Mouse (Mus musculus) liver, embryonic 13.5 days (tissue): ENCODE results near the gene Pagr1a. TPM values are rescaled to one million over a fixed set of nuclear protein-coding genes. Genes with fewer than 3 reads are reported as not detected.
A peak's percentile ranks its signal among the peaks of the same experiment; 100 is the strongest.

Source experiments
- ATAC-seq: fragments of 200-750 bp; cut with Nextera tagmentation; 2 replicates; pipeline ENCODE4 v1.8.0; 2017; ENCODE audit warnings: low read depth, mild to moderate bottlenecking, moderate number of reproducible peaks, moderate library complexity
- DNase-seq: peaks from one replicate; pipeline ENCODE4 v3.0.0; 2022
- H3K27ac ChIP-seq: fragments of 300-500 bp; sonication (generic); 2 replicates; pipeline ENCODE4 v1.5.1; 2015; ENCODE audit warnings: moderate library complexity, mild to moderate bottlenecking, inconsistent platforms
- H3K27me3 ChIP-seq: fragments of 300-500 bp; sonication (generic); 2 replicates; pipeline ENCODE4 v1.6.1; 2015; ENCODE audit warnings: mild to moderate bottlenecking, inconsistent platforms
- H3K36me3 ChIP-seq: fragments of 300-500 bp; sonication (generic); 2 replicates; pipeline ENCODE4 v1.6.1; 2015; ENCODE audit warnings: mild to moderate bottlenecking, inconsistent platforms
- H3K4me1 ChIP-seq: fragments of 300-500 bp; sonication (generic); replicated peaks from 2 replicates; pipeline ENCODE4 v1.6.1; 2015; ENCODE audit warnings: inconsistent platforms
- H3K4me2 ChIP-seq: fragments of 300-500 bp; sonication (generic); 2 replicates; pipeline ENCODE4 v1.6.1; 2015; ENCODE audit warnings: inconsistent platforms, mild to moderate bottlenecking, moderate library complexity
- H3K4me3 ChIP-seq: fragments of 300-500 bp; sonication (generic); replicated peaks from 2 replicates; pipeline ENCODE4 v1.5.1; 2015; ENCODE audit warnings: mild to moderate bottlenecking, inconsistent platforms
- H3K9ac ChIP-seq: fragments of 300-500 bp; sonication (generic); 2 replicates; pipeline ENCODE4 v1.6.1; 2015; ENCODE audit warnings: mild to moderate bottlenecking, inconsistent platforms
- H3K9me3 ChIP-seq: fragments of 300-500 bp; sonication (generic); replicated peaks from 2 replicates; pipeline ENCODE4 v1.6.1; 2016; ENCODE audit warnings: inconsistent platforms
- WGBS: fragments of 180-500 bp; shearing (Covaris S2); methylation state at CpG from one replicate; pipeline ENCODE4 v1.1.7; 2015; ENCODE audit not compliant: insufficient replicate concordance; 5-methylcytosine and 5-hydroxymethylcytosine counted together
- polyA plus RNA-seq: library from polyadenylated mRNA; unstranded; fragments of >200 nt; fragmentation: Nextera tagmentation; extraction: Ambion mirVana; gene quantifications from 2 replicates; pipeline ENCODE4 v1.2.1, GENCODE M21; 2015

Gene Pagr1a
- polyA plus RNA-seq, 1 experiment from 2014 or later: 50.1 TPM

DNA sequence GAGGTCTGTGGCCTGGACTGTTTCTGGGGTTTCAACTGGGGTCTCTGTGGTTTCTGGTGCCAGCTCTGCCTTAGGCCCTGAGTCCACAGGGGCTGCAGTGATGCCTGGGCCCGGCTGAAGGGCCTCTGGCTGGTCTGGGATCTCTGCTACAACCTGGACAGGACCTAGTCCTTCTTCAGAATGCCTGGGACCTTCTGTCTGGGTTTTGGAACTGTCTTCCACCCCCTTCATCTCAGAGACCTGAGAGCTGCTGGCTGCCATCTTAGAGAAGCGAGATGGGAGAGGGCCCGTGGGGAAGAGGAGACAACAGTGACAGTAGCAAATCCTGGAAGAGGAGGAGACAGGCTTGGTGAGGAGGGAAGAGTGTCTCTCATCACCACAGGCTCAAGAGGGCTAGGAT, 2.9 kb upstream of the Pagr1a start:
- Histone ChIP-seq H3K4me3 (peak overlapping the region; percentile 44; the same call in 1 of the 2 replicates), H3K36me3 (peaks cover 43% of the 10 kb centered on the region), H3K9me3 (no peaks in the 10 kb centered on the region), H3K27ac (peak overlapping the region; percentile 32; the same call in 1 of the 2 replicates), H3K4me2 (peak overlapping the region; percentile 99), H3K4me1 (peaks cover 85% of the 10 kb centered on the region), H3K27me3 (no peaks in the 10 kb centered on the region), H3K9ac (no peak overlapping the region)
- no peak for ATAC-seq
- WGBS: 50% methylated on average over 3 of the region's 3 CpGs
- no peak for DNase-seq

GRCm38 (mm10) chr7:127019306-127019960, 2.3 kb upstream of the Pagr1a start:
- no peak for DNase-seq
- ATAC-seq: no peak
- Histone ChIP-seq H3K4me1 (peaks cover 85% of the 10 kb centered on the region), H3K9me3 (no peaks in the 10 kb centered on the region), H3K27ac (no peak overlapping the region), H3K9ac (no peak overlapping the region), H3K36me3 (peaks cover 42% of the 10 kb centered on the region), H3K27me3 (no peaks in the 10 kb centered on the region), H3K4me3 (no peak overlapping the region), H3K4me2 (peak overlapping the region; percentile 99; the same call in 1 of the 2 replicates)
- 73% methylated on average over 14 of the region's 14 CpGs for WGBS

- H3K4me3 ChIP-seq: no peak overlapping the region
- DNase-seq: no peak
Measured at GRCm38 (mm10) chr7:127018416-127019305, 1.5 kb upstream of the Pagr1a start.

DNA sequence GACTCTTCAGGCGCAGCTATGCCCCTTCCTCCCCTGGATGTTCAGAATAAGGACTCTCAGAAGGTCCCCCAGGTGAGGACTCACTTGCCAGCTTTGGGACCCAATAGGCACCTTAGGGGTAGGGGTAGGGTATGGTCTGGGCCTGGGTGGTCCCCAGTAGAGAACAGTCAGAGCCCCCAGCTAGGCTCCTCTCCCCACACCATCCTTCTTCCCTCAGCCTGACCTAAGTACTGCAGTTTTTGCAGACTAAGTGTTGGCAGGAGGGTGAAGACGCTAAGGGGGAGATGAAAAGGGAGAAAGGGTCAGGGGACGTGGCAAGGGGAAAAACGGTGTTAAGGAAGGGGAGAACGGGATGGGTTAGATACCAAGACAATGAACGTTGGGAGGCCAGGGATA, 796 bp upstream of the Pagr1a start:
- 0 out of 2 replicates have a peak overlapping the region, but pooled peaks have one; percentile 19 for H3K4me2 ChIP-seq

More at GRCm38 (mm10) chr7:127018416-127019305, 1.5 kb upstream of the Pagr1a start:
- no peak for ATAC-seq
- 79% methylated on average over 15 of the region's 15 CpGs for WGBS
- peak overlapping the region; percentile 56 for H3K27ac ChIP-seq
- 0 out of 2 replicates have a peak overlapping the region, but pooled peaks have one; percentile 19 for H3K4me2 ChIP-seq
- peaks cover 34% of the 10 kb centered on the region for H3K36me3 ChIP-seq
- H3K27me3 ChIP-seq: no peaks in the 10 kb centered on the region
- peaks cover 85% of the 10 kb centered on the region for H3K4me1 ChIP-seq
- H3K9me3 ChIP-seq: no peaks in the 10 kb centered on the region
- peak overlapping the region; percentile 48; the same call in 1 of the 2 replicates for H3K9ac ChIP-seq

DNA sequence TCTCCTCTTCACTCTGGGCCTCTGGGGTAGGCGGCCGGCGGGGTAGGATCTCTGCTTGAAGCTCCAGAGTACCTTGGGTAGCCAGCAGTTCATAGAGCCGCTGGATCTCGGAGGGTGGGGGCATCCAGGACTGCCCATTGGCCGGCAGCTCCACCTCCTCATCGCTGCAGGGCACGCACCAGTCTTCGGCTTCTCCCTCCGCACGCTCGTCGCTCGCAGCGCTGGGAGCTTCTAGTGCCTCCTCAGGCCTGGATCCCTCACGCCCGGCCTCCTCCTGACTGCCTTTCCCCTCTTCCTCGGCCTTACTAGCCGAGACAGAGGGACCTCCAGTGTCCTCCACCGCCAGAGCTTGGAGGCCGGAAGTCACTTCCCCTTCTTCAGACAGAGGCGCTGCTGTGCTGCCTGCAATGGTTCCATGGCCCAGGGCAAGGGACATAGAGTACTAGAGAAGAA, 640 bp downstream of the Pagr1a start:
- H3K27ac ChIP-seq: peak overlapping the region; percentile 93
- peak overlapping the region; percentile 94 for H3K9ac ChIP-seq
- peak; percentile 66 for DNase-seq
- no peaks in the 10 kb centered on the region for H3K9me3 ChIP-seq
- peak overlapping the region; percentile 95 for H3K4me2 ChIP-seq
- H3K36me3 ChIP-seq: peaks cover 24% of the 10 kb centered on the region
- H3K27me3 ChIP-seq: no peaks in the 10 kb centered on the region
- ATAC-seq: peak; percentile 69
- 0% methylated on average over 22 of the region's 22 CpGs for WGBS
- H3K4me1 ChIP-seq: peaks cover 83% of the 10 kb centered on the region
- peak overlapping the region; percentile 86 for H3K4me3 ChIP-seq

More for the DNA sequence above, 796 bp upstream of the Pagr1a start:
- Histone ChIP-seq H3K27ac (peak overlapping the region; percentile 56), H3K9ac (peak overlapping the region; percentile 48; the same call in 1 of the 2 replicates), H3K9me3 (no peaks in the 10 kb centered on the region), H3K4me1 (peaks cover 85% of the 10 kb centered on the region), H3K4me3 (no peak overlapping the region), H3K27me3 (no peaks in the 10 kb centered on the region), H3K36me3 (peaks cover 34% of the 10 kb centered on the region)
- ATAC-seq: no peak
- WGBS: 57% methylated on average over 6 of the region's 6 CpGs
- no peak for DNase-seq

DNA sequence TGATC, 869 bp downstream of the Pagr1a start, which contains the start of gene Pagr1b:
Pagr1b (minus strand) TSS at position 4 of the 5 bp plus-strand sequence.
- H3K36me3 ChIP-seq: peaks cover 24% of the 10 kb centered on the region
- H3K9ac ChIP-seq: peak within 1 kb of the TSS; percentile 94
- no peak for ATAC-seq
- peak within 1 kb of the TSS; percentile 86 for H3K4me3 ChIP-seq
- peaks cover 83% of the 10 kb centered on the region for H3K4me1 ChIP-seq
- H3K4me2 ChIP-seq: peak within 1 kb of the TSS; percentile 95
- H3K27ac ChIP-seq: peak within 1 kb of the TSS; percentile 93
- no peaks in the 10 kb centered on the region for H3K27me3 ChIP-seq
- no peaks in the 10 kb centered on the region for H3K9me3 ChIP-seq
- DNase-seq: no peak

GRCm38 (mm10) chr7:127016081-127016480, 1.1 kb downstream of the Pagr1a start:
- Histone ChIP-seq H3K36me3 (peaks cover 24% of the 10 kb centered on the region), H3K9me3 (no peaks in the 10 kb centered on the region), H3K27ac (peak overlapping the region; percentile 93), H3K4me3 (peak overlapping the region; percentile 86), H3K27me3 (no peaks in the 10 kb centered on the region), H3K9ac (peak overlapping the region; percentile 94), H3K4me2 (peak overlapping the region; percentile 95), H3K4me1 (peaks cover 82% of the 10 kb centered on the region)
- ATAC-seq (peak; percentile 52), DNase-seq (peak; percentile 66)
- WGBS: 3% methylated on average over 10 of the region's 10 CpGs

- Histone ChIP-seq H3K4me1 (peaks cover 81% of the 10 kb centered on the region), H3K9me3 (no peaks in the 10 kb centered on the region), H3K36me3 (peaks cover 24% of the 10 kb centered on the region), H3K4me2 (peak overlapping the region; percentile 95), H3K9ac (peak overlapping the region; percentile 94), H3K27me3 (no peaks in the 10 kb centered on the region), H3K4me3 (peak overlapping the region; percentile 86; the same call in 1 of the 2 replicates), H3K27ac (peak overlapping the region; percentile 93)
- WGBS: 86% methylated on average over 12 of the region's 12 CpGs
- DNase-seq (no peak), ATAC-seq (no peak)
Measured at GRCm38 (mm10) chr7:127014993-127015392, 2.2 kb downstream of the Pagr1a start.

- peak within 1 kb of the TSS; percentile 93 for H3K27ac ChIP-seq
- 24% methylated on average over 11 of the region's 11 CpGs for WGBS
- H3K9me3 ChIP-seq: no peaks in the 10 kb centered on the region
- peak within 1 kb of the TSS; percentile 94 for H3K9ac ChIP-seq
- H3K4me3 ChIP-seq: peak within 1 kb of the TSS; percentile 86
- peaks cover 85% of the 10 kb centered on the region for H3K4me1 ChIP-seq
- DNase-seq (peak; percentile 48), ATAC-seq (no peak)
- peaks cover 24% of the 10 kb centered on the region for H3K36me3 ChIP-seq
- H3K4me2 ChIP-seq: peak within 1 kb of the TSS; percentile 95
- no peaks in the 10 kb centered on the region for H3K27me3 ChIP-seq
Measured at GRCm38 (mm10) chr7:127014320-127014719, 2.8 kb downstream of the Pagr1a start, which contains the start of gene Mvp. Mvp (minus strand) TSS chr7:127014621.

DNA sequence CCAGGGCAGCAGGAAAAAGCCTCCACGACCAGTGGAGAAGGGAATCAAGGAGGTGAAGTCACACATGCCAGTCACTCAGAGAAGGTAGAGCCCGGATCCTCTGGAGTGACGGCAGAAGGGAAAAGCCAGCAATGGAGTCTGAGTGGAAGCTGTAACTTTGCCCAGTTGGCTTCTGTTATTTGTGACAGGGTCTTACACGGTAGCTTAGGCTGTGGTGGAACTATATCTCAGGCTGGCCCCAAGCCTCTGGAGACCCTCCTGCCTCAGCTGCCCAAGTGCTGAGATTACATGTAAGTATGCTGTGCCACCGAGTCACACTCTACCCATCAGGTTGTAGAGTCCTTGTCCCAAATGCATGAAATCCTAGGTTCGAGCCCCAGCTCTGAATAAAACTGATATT, 3.8 kb downstream of the Pagr1a start:
- peak overlapping the region; percentile 73; the same call in 1 of the 2 replicates for H3K9ac ChIP-seq
- no peaks in the 10 kb centered on the region for H3K27me3 ChIP-seq
- H3K36me3 ChIP-seq: peaks cover 24% of the 10 kb centered on the region
- H3K4me1 ChIP-seq: peaks cover 86% of the 10 kb centered on the region
- H3K27ac ChIP-seq: no peak overlapping the region
- ATAC-seq (no peak), DNase-seq (no peak)
- H3K9me3 ChIP-seq: no peaks in the 10 kb centered on the region
- peak overlapping the region; percentile 86; the same call in 1 of the 2 replicates for H3K4me3 ChIP-seq
- H3K4me2 ChIP-seq: peak overlapping the region; percentile 95
- WGBS: 81% methylated on average over 6 of the region's 6 CpGs

GRCm38 (mm10) chr7:127012845-127013244, 4.3 kb downstream of the Pagr1a start:
- Histone ChIP-seq H3K4me2 (no peak overlapping the region), H3K27ac (no peak overlapping the region), H3K4me1 (peaks cover 86% of the 10 kb centered on the region), H3K9ac (no peak overlapping the region), H3K9me3 (no peaks in the 10 kb centered on the region), H3K36me3 (peaks cover 24% of the 10 kb centered on the region), H3K27me3 (no peaks in the 10 kb centered on the region), H3K4me3 (no peak overlapping the region)
- ATAC-seq (no peak), DNase-seq (no peak)
- WGBS: 89% methylated on average over 10 of the region's 10 CpGs
